Mouse (Mus musculus): ENCODE data around the gene Minpp1. TPM values are rescaled to one million over a fixed set of nuclear protein-coding genes. Genes with fewer than 3 reads are reported as not detected.
"Not testable (repeated sequence)": the region's sequence is repeated elsewhere in the genome, so short reads cannot be mapped to it uniquely, and the experiment has no call there.

Gene Minpp1
- total and polyA plus RNA-seq, 3 experiments: 176 to 256 TPM; not detected in 1

DNA sequence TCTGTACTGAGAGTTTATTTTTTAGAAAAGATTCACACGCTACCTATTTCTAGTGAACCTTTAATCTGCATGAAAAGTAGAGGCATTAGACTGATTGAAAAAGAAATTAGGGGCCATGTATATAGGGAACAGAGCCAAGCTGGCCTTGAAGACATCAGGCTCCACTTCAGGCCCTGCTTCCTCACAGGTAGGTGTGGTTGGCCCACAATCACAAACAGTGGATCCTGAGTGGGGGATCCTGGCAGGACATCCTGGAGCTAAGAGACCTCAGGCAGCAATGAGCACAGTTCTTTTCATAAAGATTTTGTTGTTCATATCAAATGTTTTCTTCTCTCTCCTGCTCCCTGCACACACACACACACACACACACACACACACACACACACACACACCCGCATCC, 28.8 kb upstream of the Minpp1 start:
- H3K79me2 ChIP-seq (ENCODE audit: control insufficient read depth, insufficient read depth, low read length, poor library complexity): no peaks in the 10 kb centered on the region
- H3K4me1 ChIP-seq (ENCODE audit: control insufficient read depth in 1 of 2, insufficient read depth in 2 of 2, low read length in 2 of 2): no peaks in the 10 kb centered on the region; a peak in 1 of 4 replicates
- H3K27me3 ChIP-seq (ENCODE audit: control insufficient read depth in 1 of 2, insufficient read depth in 2 of 2, low read length in 2 of 2): no peaks in the 10 kb centered on the region
- H3K9me3 ChIP-seq (replicated peaks; ENCODE audit: insufficient read depth, low read length): no peaks in the 10 kb centered on the region
- no peak for TF ChIP-seq BHLHE40 (IDR thresholded peaks at IDR 0.05; ENCODE audit: borderline replicate concordance, low read depth, low read length)
- no peak for TF ChIP-seq KAT2A (conservative IDR thresholded peaks at IDR 0.05; ENCODE audit: low read depth, low read length)
- TF ChIP-seq USF1 (IDR thresholded peaks at IDR 0.05; ENCODE audit: low read depth, low read length): no peak
- TF ChIP-seq CHD1 (IDR thresholded peaks at IDR 0.05; ENCODE audit: low read depth, low read length): no peak
- no peak overlapping the region for H3K4me3 ChIP-seq (ENCODE audit: control insufficient read depth in 1 of 2, insufficient read depth in 1 of 2, low read depth in 2 of 2, low read length in 2 of 2)
- no peak overlapping the region for H3K9ac ChIP-seq (ENCODE audit: control insufficient read depth, low read depth, low read length, poor library complexity, severe bottlenecking)
- DNase-seq (ENCODE audit: low read depth, low spot score): no peak
- H3K27ac ChIP-seq (ENCODE audit: control insufficient read depth, low read depth, low read length): no peak overlapping the region
- H3K36me3 ChIP-seq (ENCODE audit: control insufficient read depth in 1 of 2, insufficient read depth in 2 of 2, low read length in 2 of 2): no peaks in the 10 kb centered on the region

DNA sequence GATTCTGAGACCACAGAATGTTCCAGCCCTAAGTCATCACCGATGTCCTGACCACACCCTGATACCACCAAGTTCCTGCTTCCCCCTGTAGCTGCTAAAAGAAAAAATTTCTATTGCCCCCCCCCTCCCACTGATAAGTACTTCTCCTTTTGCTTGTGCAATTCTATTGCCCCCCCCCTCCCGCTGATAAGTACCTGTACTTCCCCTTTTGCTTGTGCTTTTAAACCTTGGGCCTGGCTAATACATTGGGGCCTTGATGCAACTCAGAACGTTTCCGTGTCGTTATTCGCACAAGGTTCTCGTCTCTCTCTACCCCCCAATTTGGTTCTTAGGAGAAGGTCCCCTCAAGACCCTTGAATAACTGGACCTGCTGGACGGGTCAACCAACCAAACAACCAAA, 27.9 kb upstream of the Minpp1 start:
- H3K9me3 ChIP-seq (replicated peaks; ENCODE audit: insufficient read depth, low read length); H3K27ac ChIP-seq (ENCODE audit: control insufficient read depth, low read depth, low read length); H3K4me1 ChIP-seq (ENCODE audit: control insufficient read depth in 1 of 2, insufficient read depth in 2 of 2, low read length in 2 of 2); H3K27me3 ChIP-seq (ENCODE audit: control insufficient read depth in 1 of 2, insufficient read depth in 2 of 2, low read length in 2 of 2); H3K4me3 ChIP-seq (ENCODE audit: control insufficient read depth in 1 of 2, insufficient read depth in 1 of 2, low read depth in 2 of 2, low read length in 2 of 2); H3K36me3 ChIP-seq (ENCODE audit: control insufficient read depth in 1 of 2, insufficient read depth in 2 of 2, low read length in 2 of 2); H3K9ac ChIP-seq (ENCODE audit: control insufficient read depth, low read depth, low read length, poor library complexity, severe bottlenecking); H3K79me2 ChIP-seq (ENCODE audit: control insufficient read depth, insufficient read depth, low read length, poor library complexity): not testable (repeated sequence)
- peak; percentile 75 for DNase-seq (ENCODE audit: low read depth, low spot score)
- TF ChIP-seq EP300 (IDR thresholded peaks at IDR 0.05; ENCODE audit: low read depth in 1 of 2, low read length in 2 of 2): peak in 1 of 2 experiments; percentile 7; a peak in 1 of 4 replicates

DNA sequence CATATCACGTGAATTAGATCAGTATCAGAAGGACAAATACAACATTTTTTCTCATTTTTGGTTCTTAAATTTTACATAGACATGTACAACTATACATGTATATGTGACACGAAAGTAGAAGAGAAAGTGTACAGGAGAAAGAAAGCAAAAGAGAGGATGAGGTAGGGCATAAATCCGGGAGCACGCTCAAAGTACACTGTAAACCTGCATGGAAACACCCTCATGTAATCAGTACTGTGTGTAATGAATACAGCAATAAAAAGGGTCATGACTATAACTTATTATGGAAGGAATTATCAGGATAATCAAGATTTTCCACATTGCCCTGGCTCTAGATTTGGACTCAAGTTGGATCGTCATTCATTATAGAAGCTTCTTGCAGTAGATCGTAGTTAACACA, 22.5 kb upstream of the Minpp1 start:
- Histone ChIP-seq H3K27me3 (ENCODE audit: control insufficient read depth in 1 of 2, insufficient read depth in 2 of 2, low read length in 2 of 2) (no peaks in the 10 kb centered on the region), H3K79me2 (ENCODE audit: control insufficient read depth, insufficient read depth, low read length, poor library complexity) (no peaks in the 10 kb centered on the region), H3K27ac (ENCODE audit: control insufficient read depth, low read depth, low read length) (no peak overlapping the region), H3K36me3 (ENCODE audit: control insufficient read depth in 1 of 2, insufficient read depth in 2 of 2, low read length in 2 of 2) (peaks cover 0 to 3% of the 10 kb centered on the region in 2 experiments; a peak in 2 of 4 replicates), H3K9me3 (replicated peaks; ENCODE audit: insufficient read depth, low read length) (no peaks in the 10 kb centered on the region), H3K4me3 (ENCODE audit: control insufficient read depth in 1 of 2, insufficient read depth in 1 of 2, low read depth in 2 of 2, low read length in 2 of 2) (no peak overlapping the region), H3K9ac (ENCODE audit: control insufficient read depth, low read depth, low read length, poor library complexity, severe bottlenecking) (no peak overlapping the region), H3K4me1 (ENCODE audit: control insufficient read depth in 1 of 2, insufficient read depth in 2 of 2, low read length in 2 of 2) (peaks cover 3 to 7% of the 10 kb centered on the region in 2 experiments)
- no peak for TF ChIP-seq TCF12 (IDR thresholded peaks at IDR 0.05; ENCODE audit: low read depth, low read length)
- no peak for TF ChIP-seq MXI1 (IDR thresholded peaks at IDR 0.05; ENCODE audit: low read depth, low read length)
- no peak for TF ChIP-seq MAX (IDR thresholded peaks at IDR 0.05; ENCODE audit: low read length)
- TF ChIP-seq ZMIZ1 (IDR thresholded peaks at IDR 0.05; ENCODE audit: low read depth, low read length): no peak
- TF ChIP-seq ETS1 (IDR thresholded peaks at IDR 0.05; ENCODE audit: low read depth, low read length): no peak
- TF ChIP-seq MEF2A (IDR thresholded peaks at IDR 0.05; ENCODE audit: extremely low read depth, insufficient replicate concordance, low read depth, low read length, poor library complexity, severe bottlenecking): no peak
- no peak for TF ChIP-seq HCFC1 (IDR thresholded peaks at IDR 0.05; ENCODE audit: low read depth, low read length)
- TF ChIP-seq GATA1 (IDR thresholded peaks at IDR 0.05; ENCODE audit: low read depth, low read length): no peak
- TF ChIP-seq NRF1 (IDR thresholded peaks at IDR 0.05; ENCODE audit: insufficient read depth, low read depth, low read length, poor library complexity, severe bottlenecking): no peak
- TF ChIP-seq SMC3 (IDR thresholded peaks at IDR 0.05; ENCODE audit: low read depth, low read length): no peak
- no peak for TF ChIP-seq POLR2A (IDR thresholded peaks at IDR 0.05; ENCODE audit: control insufficient read depth in 1 of 2, insufficient read depth in 1 of 2, low read depth in 1 of 2, low read length in 2 of 2, poor library complexity in 1 of 2)
- no peak for TF ChIP-seq KAT2A (conservative IDR thresholded peaks at IDR 0.05; ENCODE audit: low read depth, low read length)
- DNase-seq (ENCODE audit: low read depth, low spot score): no peak

Data from MEL (cell line).